Mouse (Mus musculus): ENCODE measurements around the gene Zcchc14. TPM values are rescaled to one million over a fixed set of nuclear protein-coding genes. Genes with fewer than 3 reads are reported as not detected.
A peak's percentile ranks its signal among the peaks of the same experiment; 100 is the strongest.

Zcchc14 gene
- total RNA-seq, 1 experiment from 2014 or later = 5.0 TPM

DNA sequence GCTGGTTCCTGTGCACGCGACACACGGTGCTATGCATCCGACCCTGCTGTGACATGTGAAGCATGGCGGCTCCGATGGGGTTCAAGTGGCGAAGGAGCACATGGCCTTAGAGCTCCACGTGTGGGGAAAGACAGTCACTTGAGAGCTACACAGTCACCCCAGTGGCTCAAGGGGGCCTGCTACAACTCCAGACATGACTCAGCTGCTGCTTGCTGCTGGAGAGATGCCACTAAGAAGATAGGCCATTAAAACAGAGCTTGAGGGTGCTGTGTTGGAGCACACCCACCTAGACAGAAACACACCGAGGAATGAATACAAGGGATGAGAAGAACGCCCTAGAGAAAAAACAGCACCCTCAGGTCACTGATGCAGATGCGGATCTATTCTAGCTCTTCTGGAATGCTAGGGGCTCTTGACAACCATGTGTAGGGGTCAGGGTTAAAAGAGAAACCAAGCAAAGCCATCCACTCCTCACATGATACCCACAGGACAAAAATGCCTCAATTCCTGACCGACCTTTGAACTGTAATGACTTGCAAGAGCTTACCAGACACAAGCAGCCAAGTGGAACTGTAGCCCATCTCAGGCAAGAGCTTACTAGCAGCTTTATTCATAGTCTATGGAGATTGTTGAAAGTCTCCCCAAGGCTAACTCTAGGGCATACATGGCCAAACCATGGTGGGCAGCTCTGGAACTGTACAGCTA is 5.0 kb downstream of the Zcchc14 start:
- ATAC-seq (replicated peaks in 1 of 2; ENCODE audit: insufficient read depth in 1 of 2, low FRiP score in 2 of 2, low TSS enrichment in 1 of 2, low read depth in 1 of 2, poor library complexity in 2 of 2, severe bottlenecking in 2 of 2) = no peak

- ATAC-seq (replicated peaks in 1 of 2; ENCODE audit: insufficient read depth in 1 of 2, low FRiP score in 2 of 2, low TSS enrichment in 1 of 2, low read depth in 1 of 2, poor library complexity in 2 of 2, severe bottlenecking in 2 of 2) = peak; percentile 86 to 90
Observed at GRCm38 (mm10) chr8:121643384-121643783, 9.3 kb downstream of the Zcchc14 start.

GRCm38 (mm10) chr8:121642804-121643203 is 9.9 kb downstream of the Zcchc14 start:
- peak in 1 of 2 experiments; percentile 1; a peak in 1 of 4 replicates for ATAC-seq (replicated peaks in 1 of 2; ENCODE audit: insufficient read depth in 1 of 2, low FRiP score in 2 of 2, low TSS enrichment in 1 of 2, low read depth in 1 of 2, poor library complexity in 2 of 2, severe bottlenecking in 2 of 2)

GRCm38 (mm10) chr8:121636180-121636579 is 16.5 kb downstream of the Zcchc14 start:
- no peak for ATAC-seq (replicated peaks in 1 of 2; ENCODE audit: insufficient read depth in 1 of 2, low FRiP score in 2 of 2, low TSS enrichment in 1 of 2, low read depth in 1 of 2, poor library complexity in 2 of 2, severe bottlenecking in 2 of 2)

DNA sequence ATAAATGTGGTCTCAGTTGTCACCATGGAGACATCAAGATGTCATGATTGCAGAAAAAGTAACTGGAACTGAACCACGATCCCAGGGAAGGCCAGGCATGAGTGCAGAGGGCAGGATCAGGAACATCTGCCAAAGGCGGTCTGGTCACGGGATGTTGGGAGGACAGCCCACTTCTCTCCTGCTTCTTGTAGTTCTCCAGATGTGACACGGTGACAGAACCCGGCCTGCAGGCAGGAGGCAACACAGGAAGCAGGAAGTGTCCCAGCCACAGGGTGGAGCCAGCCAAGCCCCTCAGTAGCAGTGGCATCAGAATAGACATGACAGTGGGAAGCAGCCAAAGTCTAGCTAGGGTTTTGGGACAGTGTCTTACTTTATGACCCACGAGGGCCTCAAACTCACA is 17.2 kb downstream of the Zcchc14 start:
- ATAC-seq (replicated peaks in 1 of 2; ENCODE audit: insufficient read depth in 1 of 2, low FRiP score in 2 of 2, low TSS enrichment in 1 of 2, low read depth in 1 of 2, poor library complexity in 2 of 2, severe bottlenecking in 2 of 2) = no peak; a peak in 1 of 4 replicates

DNA sequence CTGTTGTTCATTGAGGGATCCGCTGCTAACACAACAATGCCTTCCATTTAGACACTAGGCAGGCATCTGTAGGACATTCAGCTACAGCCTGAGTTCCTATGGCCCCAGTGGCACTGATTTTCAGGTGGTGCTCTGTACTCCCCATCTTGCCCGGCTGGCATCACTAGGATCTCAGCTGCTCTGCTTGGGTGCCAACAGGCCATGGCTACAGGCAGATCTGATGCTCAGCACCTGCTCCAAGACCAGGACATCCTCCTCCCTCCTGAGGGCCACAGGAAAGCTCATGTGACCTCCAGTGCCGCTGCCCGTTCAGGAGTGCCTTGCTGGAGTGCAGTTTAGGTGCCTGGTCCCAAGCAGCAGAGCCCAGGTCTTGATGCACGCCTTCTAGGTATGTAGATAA is 20.3 kb downstream of the Zcchc14 start:
- ATAC-seq (replicated peaks in 1 of 2; ENCODE audit: insufficient read depth in 1 of 2, low FRiP score in 2 of 2, low TSS enrichment in 1 of 2, low read depth in 1 of 2, poor library complexity in 2 of 2, severe bottlenecking in 2 of 2) = no peak

GRCm38 (mm10) chr8:121631645-121632071 is 21.0 kb downstream of the Zcchc14 start:
- ATAC-seq (replicated peaks in 1 of 2; ENCODE audit: insufficient read depth in 1 of 2, low FRiP score in 2 of 2, low TSS enrichment in 1 of 2, low read depth in 1 of 2, poor library complexity in 2 of 2, severe bottlenecking in 2 of 2) = no peak

- ATAC-seq (replicated peaks in 1 of 2; ENCODE audit: insufficient read depth in 1 of 2, low FRiP score in 2 of 2, low TSS enrichment in 1 of 2, low read depth in 1 of 2, poor library complexity in 2 of 2, severe bottlenecking in 2 of 2) = no peak
Observed at GRCm38 (mm10) chr8:121628681-121629080, 24.0 kb downstream of the Zcchc14 start.

- ATAC-seq (replicated peaks in 1 of 2; ENCODE audit: insufficient read depth in 1 of 2, low FRiP score in 2 of 2, low TSS enrichment in 1 of 2, low read depth in 1 of 2, poor library complexity in 2 of 2, severe bottlenecking in 2 of 2) = no peak
Observed at GRCm38 (mm10) chr8:121623043-121623442, 29.7 kb downstream of the Zcchc14 start.

DNA sequence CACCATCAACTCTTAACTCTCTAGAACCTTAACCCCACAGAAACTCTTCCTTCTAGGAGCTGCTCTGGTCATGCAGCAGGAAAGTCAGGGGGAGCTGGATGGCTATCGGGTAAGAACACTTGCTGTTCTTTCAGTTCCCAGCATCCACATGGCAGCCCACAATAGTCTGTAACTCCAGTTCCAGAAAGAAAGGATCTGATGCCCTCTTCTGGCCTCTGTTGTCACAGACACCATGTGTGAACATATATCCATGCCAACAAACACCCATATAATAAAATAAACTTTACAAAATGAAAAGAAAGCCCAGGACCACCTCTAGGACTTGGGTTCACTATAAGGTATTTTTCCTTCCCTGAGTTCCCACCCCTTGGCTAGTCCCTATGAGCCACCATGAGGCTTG is 30.8 kb downstream of the Zcchc14 start:
- ATAC-seq (replicated peaks in 1 of 2; ENCODE audit: insufficient read depth in 1 of 2, low FRiP score in 2 of 2, low TSS enrichment in 1 of 2, low read depth in 1 of 2, poor library complexity in 2 of 2, severe bottlenecking in 2 of 2) = no peak

DNA sequence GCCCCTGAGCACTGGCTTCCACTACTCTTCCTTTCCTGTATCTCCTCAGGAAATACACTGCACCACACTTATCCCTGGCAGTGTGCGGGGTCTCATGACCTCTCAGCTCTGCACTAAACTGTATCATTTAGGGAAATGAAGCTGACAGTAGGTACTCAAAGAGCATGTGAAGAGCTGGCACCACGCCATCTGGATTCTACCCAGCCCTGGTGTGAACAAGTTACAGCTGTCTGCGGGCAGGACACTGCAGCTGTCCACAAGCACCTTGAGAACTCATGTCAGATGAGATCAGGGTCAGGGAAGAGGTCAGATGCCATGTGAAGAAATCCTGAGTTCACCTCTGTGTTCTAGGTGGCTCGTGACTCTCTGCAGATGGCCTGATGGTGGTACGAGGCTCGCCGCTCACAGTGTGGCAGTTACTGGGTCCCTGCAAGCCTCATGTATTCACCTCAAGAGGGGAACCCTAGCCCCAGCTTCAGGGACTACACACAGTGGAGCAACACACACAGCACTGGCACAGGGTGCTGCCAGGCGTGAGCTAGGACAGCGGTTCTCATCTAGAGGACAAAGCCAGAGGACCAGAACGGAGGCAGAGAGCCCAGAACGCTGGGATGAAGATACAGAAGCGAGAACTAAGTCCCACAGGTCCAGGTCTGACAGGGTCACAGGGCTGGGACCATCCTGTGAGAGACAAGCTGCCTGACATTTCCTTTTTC is 31.7 kb downstream of the Zcchc14 start:
- ATAC-seq (replicated peaks in 1 of 2; ENCODE audit: insufficient read depth in 1 of 2, low FRiP score in 2 of 2, low TSS enrichment in 1 of 2, low read depth in 1 of 2, poor library complexity in 2 of 2, severe bottlenecking in 2 of 2) = no peak

- ATAC-seq (replicated peaks in 1 of 2; ENCODE audit: insufficient read depth in 1 of 2, low FRiP score in 2 of 2, low TSS enrichment in 1 of 2, low read depth in 1 of 2, poor library complexity in 2 of 2, severe bottlenecking in 2 of 2) = no peak
Observed at GRCm38 (mm10) chr8:121619401-121619995, 33.2 kb downstream of the Zcchc14 start.

DNA sequence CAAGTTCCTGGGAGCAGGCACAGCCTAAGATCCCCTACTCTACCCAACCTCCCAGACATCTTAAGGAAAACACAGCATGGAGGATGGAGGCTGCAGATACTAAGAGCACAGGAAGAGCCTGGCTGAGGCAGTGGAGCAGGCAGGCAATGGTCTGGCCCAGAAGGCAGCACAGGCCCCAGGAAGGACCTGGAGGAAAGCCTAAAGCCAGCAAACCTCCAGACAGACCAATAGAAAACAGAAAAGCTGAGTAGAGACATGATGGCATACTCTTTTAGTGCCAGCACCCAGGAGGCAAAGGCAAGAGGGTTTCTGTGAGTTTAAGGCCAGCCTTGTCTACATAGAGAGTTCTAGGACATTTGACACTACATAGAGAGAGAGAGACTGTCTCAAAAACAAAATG is 39.3 kb downstream of the Zcchc14 start:
- ATAC-seq (replicated peaks in 1 of 2; ENCODE audit: insufficient read depth in 1 of 2, low FRiP score in 2 of 2, low TSS enrichment in 1 of 2, low read depth in 1 of 2, poor library complexity in 2 of 2, severe bottlenecking in 2 of 2) = no peak

GRCm38 (mm10) chr8:121609916-121610315 is 42.8 kb downstream of the Zcchc14 start:
- ATAC-seq (replicated peaks in 1 of 2; ENCODE audit: insufficient read depth in 1 of 2, low FRiP score in 2 of 2, low TSS enrichment in 1 of 2, low read depth in 1 of 2, poor library complexity in 2 of 2, severe bottlenecking in 2 of 2) = no peak

GRCm38 (mm10) chr8:121609251-121609650 is 43.5 kb downstream of the Zcchc14 start:
- ATAC-seq (replicated peaks in 1 of 2; ENCODE audit: insufficient read depth in 1 of 2, low FRiP score in 2 of 2, low TSS enrichment in 1 of 2, low read depth in 1 of 2, poor library complexity in 2 of 2, severe bottlenecking in 2 of 2) = no peak

DNA sequence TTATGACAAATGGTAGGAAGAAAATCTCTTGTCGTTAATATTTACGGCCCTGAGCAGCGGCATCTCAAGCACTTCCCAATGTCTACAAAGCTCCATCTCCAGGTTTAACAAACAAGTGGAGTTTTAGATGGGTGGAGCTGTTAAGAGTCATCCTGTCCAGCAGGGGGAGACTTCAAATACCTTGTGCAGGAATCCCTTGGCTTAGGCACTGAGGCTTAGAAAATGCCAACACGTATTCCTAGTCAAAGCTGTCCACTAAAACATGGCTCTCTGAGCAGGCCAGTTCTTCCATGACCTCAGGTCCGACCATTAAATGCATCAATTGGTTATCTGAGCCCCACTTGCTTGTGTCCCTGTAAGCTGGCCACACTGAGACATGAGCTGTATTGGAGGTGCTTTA is 45.0 kb downstream of the Zcchc14 start:
- no peak for ATAC-seq (replicated peaks in 1 of 2; ENCODE audit: insufficient read depth in 1 of 2, low FRiP score in 2 of 2, low TSS enrichment in 1 of 2, low read depth in 1 of 2, poor library complexity in 2 of 2, severe bottlenecking in 2 of 2)

- ATAC-seq (replicated peaks in 1 of 2; ENCODE audit: insufficient read depth in 1 of 2, low FRiP score in 2 of 2, low TSS enrichment in 1 of 2, low read depth in 1 of 2, poor library complexity in 2 of 2, severe bottlenecking in 2 of 2) = no peak
Observed at GRCm38 (mm10) chr8:121603801-121604200, 48.9 kb downstream of the Zcchc14 start.

DNA sequence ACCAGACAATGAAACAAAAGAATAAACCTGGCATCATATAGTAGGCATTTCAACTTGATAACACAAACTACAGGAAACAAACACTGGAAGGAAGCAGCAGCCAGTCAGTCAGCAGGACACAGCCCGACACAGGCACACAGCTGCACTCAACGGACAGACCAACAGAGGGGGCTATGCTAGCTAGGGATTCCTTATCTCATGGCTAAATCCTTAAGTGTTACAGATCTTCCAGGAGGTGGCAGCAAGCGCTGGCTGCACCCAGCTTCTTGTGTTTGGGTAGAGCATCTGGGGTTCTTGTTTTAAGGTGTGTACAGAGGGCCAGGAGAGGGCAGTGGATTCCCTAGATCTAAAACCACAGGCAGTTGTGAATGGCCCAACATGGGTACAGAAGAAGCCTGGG is 49.8 kb downstream of the Zcchc14 start:
- ATAC-seq (replicated peaks in 1 of 2; ENCODE audit: insufficient read depth in 1 of 2, low FRiP score in 2 of 2, low TSS enrichment in 1 of 2, low read depth in 1 of 2, poor library complexity in 2 of 2, severe bottlenecking in 2 of 2) = peak; percentile 79 to 87
